10 mouse cellular contexts compared by ENCODE assay signal in the genomic region with DNA sequence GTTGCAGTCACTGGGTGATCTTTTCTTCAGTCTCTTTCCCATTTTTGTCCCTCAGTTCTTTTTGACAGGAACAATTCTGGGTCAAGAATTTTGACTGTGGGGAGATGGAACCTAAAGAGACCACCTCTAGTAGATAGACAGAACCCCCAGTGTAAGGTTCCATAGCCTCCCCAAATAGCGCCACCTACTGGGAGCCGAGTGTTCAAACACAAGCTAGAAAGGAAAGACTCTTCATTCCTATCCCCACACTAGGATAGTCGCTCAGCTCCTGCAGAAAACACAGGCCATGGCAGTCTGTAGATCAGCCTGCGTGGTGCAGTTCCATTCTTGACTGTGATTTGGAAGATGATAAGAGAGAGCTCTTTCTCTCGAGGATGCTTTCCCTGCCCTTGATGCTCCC.
DNase-seq lines count a peak whose midpoint lies in the region; ATAC-seq and TF ChIP-seq lines count a peak whose summit lies in the region.
"Had no signal": no experiment of that assay in that cellular context is flagged by ENCODE, and none has a peak within 500 bp of the region (broad histone marks: within the 10 kb centered on the region; RNA-seq: fewer than 3 reads in every experiment).

No protein-coding gene starts in this region.

- no peaks in the 10 kb centered on the region for H3K4me1 ChIP-seq in hindbrain, postnatal 0 days (ENCODE audit: insufficient read depth, low read length)
- 0 out of 2 replicates have a peak, but pooled peaks cover 3% of the 10 kb centered on the region for H3K4me1 ChIP-seq in hindbrain, embryonic 12.5 days
- no peaks in the 10 kb centered on the region for H3K4me1 ChIP-seq in thymus, adult 2 months (replicated peaks; ENCODE audit: control insufficient read depth, insufficient read depth, low read length)
- H3K4me1 ChIP-seq in cortical plate, adult 2 months (ENCODE audit: control insufficient read depth, insufficient read depth, low read length), result peaks cover 7% of the 10 kb centered on the region
- H3K4me1 ChIP-seq in kidney, embryonic 15.5 days, result peaks cover 11% of the 10 kb centered on the region; the same call in 1 of the 2 replicates

- TF ChIP-seq POLR2A in thymus, adult 2 months (IDR thresholded peaks at IDR 0.05; ENCODE audit: control insufficient read depth, extremely low read depth, insufficient read depth, low read length, poor library complexity), result no peak
- no peak for TF ChIP-seq POLR2A in cortical plate, adult 2 months (IDR thresholded peaks at IDR 0.05; ENCODE audit: extremely low read depth, insufficient read depth, low read length)

- H3K4me2 ChIP-seq in hindbrain, postnatal 0 days (ENCODE audit: low read depth, low read length), result no peak overlapping the region
- H3K4me2 ChIP-seq in hindbrain, embryonic 12.5 days (replicated peaks), result no peak overlapping the region
- H3K4me2 ChIP-seq in kidney, embryonic 15.5 days, result no peak overlapping the region

- H3K27ac ChIP-seq in hindbrain, postnatal 0 days, result no peak overlapping the region
- H3K27ac ChIP-seq in hindbrain, embryonic 12.5 days, result no peak overlapping the region
- H3K27ac ChIP-seq in thymus, adult 2 months (ENCODE audit: control insufficient read depth, insufficient read depth, low read length), result no peak overlapping the region
- no peak overlapping the region for H3K27ac ChIP-seq in cortical plate, adult 2 months (ENCODE audit: insufficient read depth, low read length)
- no peak overlapping the region for H3K27ac ChIP-seq in kidney, embryonic 15.5 days

- H3K36me3 ChIP-seq in hindbrain, postnatal 0 days (ENCODE audit: insufficient read depth, low read length), result no peaks in the 10 kb centered on the region
- no peaks in the 10 kb centered on the region for H3K36me3 ChIP-seq in hindbrain, embryonic 12.5 days
- H3K36me3 ChIP-seq in thymus, adult 2 months (ENCODE audit: control insufficient read depth, insufficient read depth, low read length), result no peaks in the 10 kb centered on the region
- H3K36me3 ChIP-seq in kidney, embryonic 15.5 days, result no peaks in the 10 kb centered on the region

- H3K9me3 ChIP-seq in hindbrain, postnatal 0 days (ENCODE audit: low read length), result no peaks in the 10 kb centered on the region
- no peaks in the 10 kb centered on the region for H3K9me3 ChIP-seq in hindbrain, embryonic 12.5 days (replicated peaks)
- H3K9me3 ChIP-seq in kidney, embryonic 15.5 days (replicated peaks), result no peaks in the 10 kb centered on the region

- no peaks in the 10 kb centered on the region for H3K27me3 ChIP-seq in hindbrain, postnatal 0 days (ENCODE audit: insufficient read depth, low read length)
- H3K27me3 ChIP-seq in hindbrain, embryonic 12.5 days, result no peaks in the 10 kb centered on the region
- no peaks in the 10 kb centered on the region for H3K27me3 ChIP-seq in thymus, adult 2 months (ENCODE audit: control insufficient read depth, insufficient read depth, low read length)
- no peaks in the 10 kb centered on the region for H3K27me3 ChIP-seq in kidney, embryonic 15.5 days

- peak; percentile 46 for DNase-seq in hindbrain, postnatal 0 days (ENCODE audit: low spot score)
- peak; percentile 36 for DNase-seq in thymus, adult 2 months
- no peak for DNase-seq in thymus, adult 18-20 months
- peak; percentile 72 for DNase-seq in thymus, postnatal 4 days
- DNase-seq in layer of hippocampus, postnatal 14 days (ENCODE audit: low spot score in 2 of 2), result no peak
- DNase-seq: layer of hippocampus, adult 9-11 months had no signal

- 60% methylated on average over 5 of the region's 5 CpGs for whole genome bisulfite sequencing in hindbrain, postnatal 0 days
- WGBS in hindbrain, embryonic 12.5 days, result 58% methylated on average over 5 of the region's 5 CpGs
- 76% methylated on average over 5 of the region's 5 CpGs for WGBS in thymus, adult 2 months
- 62% methylated on average over 5 of the region's 5 CpGs for WGBS in kidney, embryonic 15.5 days

- H3K4me3 ChIP-seq in hindbrain, postnatal 0 days (ENCODE audit: low read length), result no peak overlapping the region
- H3K4me3 ChIP-seq in hindbrain, embryonic 12.5 days, result no peak overlapping the region
- no peak overlapping the region for H3K4me3 ChIP-seq in thymus, adult 2 months (ENCODE audit: control insufficient read depth, insufficient read depth, low read length)
- no peak overlapping the region for H3K4me3 ChIP-seq in cortical plate, adult 2 months (ENCODE audit: insufficient read depth, low read length)
- H3K4me3 ChIP-seq in kidney, embryonic 15.5 days (replicated peaks), result no peak overlapping the region
- H3K4me3 ChIP-seq: erythroblast, embryonic 14.5 days had no signal

- H3K9ac ChIP-seq in hindbrain, postnatal 0 days (replicated peaks; ENCODE audit: low read length), result no peak overlapping the region
- H3K9ac ChIP-seq in hindbrain, embryonic 12.5 days, result no peak overlapping the region
- H3K9ac ChIP-seq in kidney, embryonic 15.5 days, result no peak overlapping the region

- TF ChIP-seq CTCF in hindbrain, postnatal 0 days (IDR thresholded peaks at IDR 0.05; ENCODE audit: low read depth), result peak; percentile 52
- TF ChIP-seq CTCF in thymus, adult 2 months (IDR thresholded peaks at IDR 0.05; ENCODE audit: borderline replicate concordance, control insufficient read depth, extremely low read depth, insufficient read depth, low read length, poor library complexity), result no peak
- TF ChIP-seq CTCF in cortical plate, adult 2 months (IDR thresholded peaks at IDR 0.05; ENCODE audit: extremely low read depth, insufficient read depth, low read length), result peak; percentile 39

- 0 out of 2 replicates have a peak, but pooled peaks have one; percentile 18 for ATAC-seq in hindbrain, postnatal 0 days
- ATAC-seq in hindbrain, embryonic 12.5 days (ENCODE audit: low FRiP score), result no peak
- no peak for ATAC-seq in kidney, embryonic 15.5 days (replicated peaks; ENCODE audit: low FRiP score)

Comparison
In these comparisons a context has a peak if more than half of its experiments do, and no peak if none do; other contexts are left out.
1. DNase-seq: peak in hindbrain, postnatal 0 days (single experiment), thymus, adult 2 months (single experiment) and thymus, postnatal 4 days (single experiment); none in thymus, adult 18-20 months (0 of 2) and layer of hippocampus, postnatal 14 days (0 of 2).